Mouse (Mus musculus) right cerebral cortex, adult 2 months (tissue): ENCODE measurements around the gene Def8.
"Not testable (repeated sequence)": the region's sequence is repeated elsewhere in the genome, so short reads cannot be mapped to it uniquely, and the experiment has no call there.

Source experiments
- DNase-seq, 2 experiments: peaks; one replicate each; pipeline ENCODE4 v3.0.0; 2021 to 2022; ENCODE audit warnings: low spot score in 2 of 2

Gene Def8

GRCm38 (mm10) chr8:123412560-123413170 is 10.7 kb upstream of the Def8 start:
- peak; percentile 78 to 83 for DNase-seq

DNA sequence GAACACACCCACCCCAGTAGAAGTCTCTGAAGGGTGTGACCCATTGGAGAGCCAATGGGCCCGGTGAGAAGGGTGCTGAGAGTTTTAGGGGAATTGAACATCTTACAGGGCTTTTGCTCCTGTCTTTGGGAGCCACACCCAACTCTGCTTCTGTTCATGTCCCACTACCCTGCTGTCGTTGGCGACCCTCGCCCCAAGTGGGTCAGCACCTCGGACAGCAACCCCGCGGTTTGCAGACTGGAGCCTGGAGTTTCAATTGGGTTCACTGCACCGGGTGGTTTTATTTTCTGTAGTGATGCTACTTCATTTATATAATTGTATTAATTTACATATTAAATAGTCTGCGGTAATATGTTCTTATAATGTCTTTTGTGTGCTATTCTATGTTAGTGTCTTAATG is 9.1 kb upstream of the Def8 start:
- no peak for DNase-seq

DNA sequence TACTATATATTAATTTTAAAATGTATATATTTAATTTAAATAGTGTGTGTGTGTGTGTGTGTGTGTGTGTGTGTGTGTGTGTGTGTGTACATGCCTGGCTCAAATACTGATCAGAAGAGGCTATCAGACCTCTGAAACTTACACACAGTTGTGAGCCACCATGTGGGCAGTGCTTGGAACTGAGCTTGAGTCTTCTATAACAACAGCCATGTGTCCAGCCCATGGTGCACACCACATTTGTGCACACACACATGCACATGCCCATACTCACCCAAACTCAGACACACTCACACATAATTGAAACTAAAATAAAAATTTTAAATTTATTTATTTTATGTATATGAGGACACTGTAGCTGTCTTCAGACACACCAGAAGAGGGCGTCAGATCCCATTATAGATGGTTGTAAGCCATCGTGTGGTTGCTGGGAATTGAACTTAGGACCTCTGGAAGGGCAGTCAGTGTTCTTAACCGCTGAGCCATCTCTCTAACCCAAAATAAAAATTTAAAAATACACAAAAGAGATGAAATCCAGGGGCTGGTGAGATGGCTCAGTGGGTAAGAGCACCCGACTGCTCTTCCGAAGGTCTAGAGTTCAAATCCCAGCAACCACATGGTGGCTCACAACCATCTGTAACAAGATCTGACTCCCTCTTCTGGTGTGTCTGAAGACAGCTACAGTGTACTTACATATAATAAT is 8.2 kb upstream of the Def8 start:
- DNase-seq = not testable (repeated sequence)

DNA sequence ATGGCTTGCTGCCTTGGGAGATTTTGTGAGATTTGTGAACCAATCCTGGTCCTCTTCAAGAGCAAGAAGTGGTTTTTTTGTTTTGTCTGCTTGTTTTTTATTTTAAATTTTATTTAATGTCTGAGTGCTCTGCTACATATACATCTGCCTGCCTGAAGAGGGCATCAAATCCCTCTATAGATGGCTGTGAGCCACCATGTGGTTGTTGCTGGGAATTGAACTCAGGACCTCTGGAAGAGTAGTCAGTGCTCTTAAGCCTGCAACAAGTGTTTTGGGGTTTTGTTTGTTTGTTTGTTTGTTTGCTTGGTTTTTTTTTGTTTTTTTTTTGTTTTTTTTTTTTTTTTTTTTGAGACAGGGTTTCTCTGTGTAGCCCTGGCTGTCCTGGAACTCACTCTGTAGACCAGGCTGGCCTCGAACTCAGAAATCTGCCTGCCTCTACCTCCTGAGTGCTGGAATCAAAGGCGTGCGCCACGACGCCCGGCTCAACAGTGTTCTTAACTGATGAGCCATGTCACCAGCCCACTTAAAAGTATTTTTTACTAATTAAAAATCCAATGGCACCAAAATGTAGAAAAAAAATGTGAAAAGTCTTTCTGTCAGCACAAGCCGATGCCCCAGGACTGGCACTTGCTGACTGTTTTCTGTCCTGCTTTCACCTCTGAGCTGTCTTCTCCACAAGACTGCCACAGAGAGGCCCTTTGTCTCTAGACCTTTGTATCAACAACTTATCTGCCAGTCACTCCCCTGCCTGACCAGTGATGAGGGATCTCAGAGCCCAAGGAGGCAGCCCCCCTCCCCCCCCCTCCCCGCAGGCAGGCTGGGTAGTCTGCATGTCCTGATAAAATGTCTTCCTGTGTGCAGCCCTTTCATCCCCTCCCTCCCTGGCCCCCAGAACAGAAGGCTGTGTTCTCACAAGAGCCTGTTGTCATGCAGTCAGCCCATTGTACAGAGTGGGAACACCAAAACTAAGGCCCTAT is 7.1 kb upstream of the Def8 start:
- no peak for DNase-seq

DNA sequence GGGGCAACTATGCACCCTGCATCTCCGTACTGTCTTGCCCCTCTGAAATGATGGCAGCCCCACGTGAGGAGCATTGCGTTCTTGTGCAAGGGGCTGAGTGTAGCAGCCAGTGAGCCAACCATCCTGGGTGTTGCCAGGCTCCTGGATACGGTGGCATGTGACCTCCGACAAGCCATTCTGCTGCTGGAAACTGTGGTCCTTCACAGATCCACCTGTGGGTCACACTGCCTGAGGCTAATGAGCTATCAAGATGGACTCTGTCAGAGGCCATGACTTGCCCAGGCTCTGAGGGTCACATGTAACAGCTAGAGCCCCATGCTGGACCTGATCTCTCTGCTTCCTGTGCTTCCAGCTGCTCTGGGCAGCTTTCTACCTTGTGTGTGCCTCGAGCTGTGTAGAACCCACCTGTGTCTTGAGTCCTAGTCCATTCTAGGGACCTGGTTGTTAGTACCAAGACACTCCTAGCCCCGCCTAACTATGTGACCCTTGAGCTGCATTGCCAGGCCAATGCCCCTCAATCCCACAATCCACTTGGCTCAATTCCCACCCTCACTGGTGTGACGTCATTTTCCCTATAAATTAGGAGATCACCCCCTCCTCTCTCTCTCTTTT is 6.3 kb upstream of the Def8 start:
- DNase-seq = no peak

DNA sequence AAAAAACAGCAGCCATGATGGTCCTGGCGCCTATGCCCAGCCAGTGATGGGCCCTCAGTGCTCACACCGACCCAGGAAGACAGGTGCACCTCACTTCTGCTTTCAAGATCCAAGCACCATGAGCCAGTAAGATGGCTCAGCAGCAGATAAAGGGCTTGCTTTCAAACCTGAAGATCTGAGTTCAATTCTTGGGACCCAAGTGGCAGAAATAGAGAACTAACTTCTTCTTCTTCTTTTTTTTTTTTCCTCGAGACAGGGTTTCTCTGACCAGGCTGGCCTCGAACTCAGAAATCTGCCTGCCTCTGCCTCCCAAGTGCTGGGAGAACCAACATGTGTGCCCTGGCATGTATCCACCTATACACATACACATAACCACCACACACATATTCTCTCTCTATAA is 3.6 kb upstream of the Def8 start:
- DNase-seq = no peak

DNA sequence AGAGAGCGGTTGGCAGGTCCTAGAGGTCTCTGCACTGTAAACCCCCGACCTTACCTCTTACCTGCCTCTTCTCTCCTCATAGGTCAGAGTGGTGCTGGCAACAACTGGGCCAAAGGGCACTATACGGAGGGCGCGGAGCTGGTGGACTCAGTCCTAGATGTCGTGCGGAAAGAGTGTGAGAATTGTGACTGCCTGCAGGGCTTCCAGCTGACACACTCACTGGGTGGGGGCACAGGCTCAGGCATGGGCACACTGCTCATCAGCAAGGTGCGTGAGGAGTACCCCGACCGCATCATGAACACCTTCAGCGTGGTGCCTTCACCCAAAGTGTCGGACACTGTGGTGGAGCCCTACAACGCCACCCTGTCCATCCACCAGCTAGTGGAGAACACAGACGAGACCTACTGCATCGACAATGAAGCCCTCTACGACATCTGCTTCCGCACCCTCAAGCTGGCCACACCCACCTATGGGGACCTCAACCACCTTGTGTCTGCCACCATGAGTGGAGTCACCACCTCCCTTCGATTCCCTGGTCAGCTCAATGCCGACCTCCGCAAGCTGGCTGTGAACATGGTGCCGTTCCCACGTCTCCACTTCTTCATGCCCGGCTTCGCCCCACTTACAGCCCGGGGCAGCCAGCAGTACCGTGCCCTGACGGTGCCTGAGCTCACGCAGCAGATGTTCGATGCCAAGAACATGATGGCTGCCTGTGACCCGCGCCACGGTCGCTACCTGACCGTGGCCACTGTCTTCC is 2.6 kb upstream of the Def8 start:
- no peak for DNase-seq

- DNase-seq = no peak
These were observed 2.0 kb upstream of the Def8 start for GRCm38 (mm10) chr8:123421325-123421724.

GRCm38 (mm10) chr8:123422056-123422780 is 1.1 kb upstream of the Def8 start:
- peak; percentile 88 to 89 for DNase-seq

DNA sequence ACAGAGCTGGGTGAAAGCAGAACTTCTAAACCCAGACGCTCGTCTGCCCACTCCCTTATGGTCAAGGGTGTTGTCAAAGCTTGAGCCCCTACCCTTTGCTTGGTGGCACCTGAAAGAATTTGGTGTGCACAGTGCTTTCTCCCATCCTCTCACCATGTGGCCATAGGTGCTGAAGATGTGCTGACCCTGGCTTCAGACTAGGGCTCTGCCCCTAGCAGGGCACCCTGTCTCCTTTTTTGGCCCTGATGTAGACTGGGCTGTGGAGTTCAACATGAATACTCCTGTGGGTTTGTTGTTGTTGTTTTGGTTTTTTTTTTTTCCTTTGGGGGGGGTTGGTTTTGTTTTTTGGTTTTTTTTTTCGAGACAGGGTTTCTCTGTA is 557 bp upstream of the Def8 start:
- DNase-seq = no peak

GRCm38 (mm10) chr8:123426511-123427509 is 3.5 kb downstream of the Def8 start:
- DNase-seq = no peak

DNA sequence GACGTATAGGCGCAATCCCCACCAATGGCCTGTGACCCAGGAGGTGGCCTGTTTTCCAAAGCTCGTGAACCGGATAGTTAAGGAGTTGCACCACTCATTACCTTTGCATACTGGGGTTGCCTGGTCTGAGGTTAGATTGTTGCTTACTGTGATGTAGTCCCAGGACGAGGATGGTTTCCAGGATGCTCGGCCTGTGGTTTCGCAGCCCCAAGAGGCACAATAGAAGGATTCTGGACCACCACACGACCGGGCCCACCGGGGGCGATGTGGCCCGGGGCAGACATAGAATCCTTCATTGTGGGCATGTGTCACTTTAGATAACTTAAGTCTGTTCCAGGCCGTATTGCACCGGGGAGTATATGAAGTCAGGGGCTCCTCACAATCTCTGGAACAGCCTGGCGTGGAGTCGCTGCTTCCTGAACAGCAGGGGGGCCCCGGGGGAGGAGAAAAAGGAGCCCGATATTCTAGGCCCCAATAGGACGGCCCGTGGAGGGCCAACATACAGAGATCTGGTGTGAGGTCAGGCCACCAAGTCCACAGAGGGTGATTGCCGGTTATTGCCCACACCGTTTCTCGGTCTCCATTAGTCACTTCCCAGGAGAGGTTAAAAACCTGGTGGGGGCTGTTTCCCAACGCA is 4.4 kb downstream of the Def8 start:
- no peak for DNase-seq

GRCm38 (mm10) chr8:123428343-123428893 is 5.1 kb downstream of the Def8 start:
- no peak for DNase-seq

DNA sequence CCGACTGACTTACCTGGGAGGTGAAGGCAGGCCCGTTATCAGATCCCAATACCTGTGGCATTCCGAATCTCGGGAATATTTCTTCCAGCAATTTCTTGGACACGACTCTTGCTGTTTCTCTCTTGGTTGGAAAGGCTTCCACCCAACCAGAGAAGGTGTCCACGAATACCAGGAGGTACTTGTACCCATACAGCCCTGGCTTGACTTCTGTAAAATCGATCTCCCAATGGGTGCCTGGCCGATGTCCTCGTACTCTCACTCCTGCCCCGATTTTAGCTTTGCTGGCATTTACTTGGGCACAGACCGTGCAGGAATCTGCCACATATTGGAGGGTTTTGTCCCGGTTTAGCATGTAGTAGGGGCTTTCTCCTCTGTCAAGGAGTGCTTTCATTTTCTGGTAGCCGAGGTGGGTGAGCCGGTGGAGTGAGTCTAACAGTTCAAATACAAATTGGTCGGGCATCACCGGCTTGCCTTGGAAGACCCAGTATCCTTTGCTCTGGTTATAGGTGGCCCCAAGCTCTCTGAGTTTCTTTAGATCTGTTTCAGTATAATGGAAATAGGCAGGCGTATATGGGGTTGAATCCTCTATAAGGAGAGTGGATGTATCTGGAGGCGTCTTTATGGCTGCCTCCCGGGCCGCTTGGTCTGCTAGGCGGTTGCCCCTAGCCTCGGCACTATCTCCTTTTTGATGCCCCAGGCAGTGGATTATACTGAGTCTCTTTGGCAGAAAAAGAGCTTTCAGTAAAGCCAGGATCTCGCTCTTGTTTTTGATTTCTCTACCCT is 5.8 kb downstream of the Def8 start:
- no peak for DNase-seq

GRCm38 (mm10) chr8:123429722-123430013 is 6.3 kb downstream of the Def8 start:
- not testable (repeated sequence) for DNase-seq

GRCm38 (mm10) chr8:123430936-123431335 is 7.6 kb downstream of the Def8 start:
- not testable (repeated sequence) for DNase-seq

- DNase-seq = no peak
These were observed 8.5 kb downstream of the Def8 start for GRCm38 (mm10) chr8:123431616-123432365.
